Mouse (Mus musculus): ENCODE data around the gene Tmem121.

- no peak for TF ChIP-seq CTCF (IDR thresholded peaks at IDR 0.05; ENCODE audit: borderline replicate concordance, extremely low read depth, insufficient read depth, insufficient read length)
- no peak for TF ChIP-seq POLR2A (IDR thresholded peaks at IDR 0.05; ENCODE audit: borderline replicate concordance, extremely low read depth, insufficient read depth, insufficient read length, poor library complexity, severe bottlenecking)
Measured at GRCm38 (mm10) chr12:113230741-113231140, 45.0 kb downstream of the Tmem121 start.
